Mouse (Mus musculus) layer of hippocampus, adult 18-20 months (tissue): Measurements from ENCODE around the gene Cgn. TPM values are rescaled to one million over a fixed set of nuclear protein-coding genes. Genes with fewer than 3 reads are reported as not detected.

ENCODE experiments used
- total RNA-seq, 2 experiments: library from RNA; stranded (reverse); gene quantifications; 2 replicates each; pipeline ENCODE4 v1.2.3; 2021

The Cgn gene
- total RNA-seq, 2 experiments from 2014 or later, result 3.6 to 3.7 TPM

Other genes starting within 250 kb of the Cgn start
- gene Snx27, start 203.8 kb downstream of the Cgn start, total RNA-seq, result 100 to 1,000 TPM; 112 to 115 TPM
- gene Gm10972, start 143.4 kb downstream of the Cgn start, total RNA-seq, result not detected
- 1 to 10 TPM; 3.3 to 3.5 TPM for gene Tuft1, start 127.6 kb downstream of the Cgn start, total RNA-seq
- gene Selenbp2, start 92.9 kb downstream of the Cgn start, total RNA-seq, result under 1 TPM; 0.77 to 0.99 TPM
- gene Pogz, start 51.1 kb upstream of the Cgn start, total RNA-seq, result 10 to 100 TPM; 57.0 to 58.6 TPM
- 100 to 1,000 TPM; 267 to 268 TPM for gene Psmb4, start 100.5 kb upstream of the Cgn start, total RNA-seq
- gene Selenbp1, start 146.6 kb upstream of the Cgn start, total RNA-seq, result 10 to 100 TPM; 12.6 to 14.1 TPM
- 10 to 100 TPM; 19.5 to 22.0 TPM for gene Rfx5, start 167.6 kb upstream of the Cgn start, total RNA-seq
- gene Pi4kb, start 188.2 kb upstream of the Cgn start, total RNA-seq, result 10 to 100 TPM; 61.1 to 63.4 TPM
- gene Zfp687, start 229.0 kb upstream of the Cgn start, total RNA-seq, result 10 to 100 TPM; 24.4 to 26.2 TPM